In the genomic region with DNA sequence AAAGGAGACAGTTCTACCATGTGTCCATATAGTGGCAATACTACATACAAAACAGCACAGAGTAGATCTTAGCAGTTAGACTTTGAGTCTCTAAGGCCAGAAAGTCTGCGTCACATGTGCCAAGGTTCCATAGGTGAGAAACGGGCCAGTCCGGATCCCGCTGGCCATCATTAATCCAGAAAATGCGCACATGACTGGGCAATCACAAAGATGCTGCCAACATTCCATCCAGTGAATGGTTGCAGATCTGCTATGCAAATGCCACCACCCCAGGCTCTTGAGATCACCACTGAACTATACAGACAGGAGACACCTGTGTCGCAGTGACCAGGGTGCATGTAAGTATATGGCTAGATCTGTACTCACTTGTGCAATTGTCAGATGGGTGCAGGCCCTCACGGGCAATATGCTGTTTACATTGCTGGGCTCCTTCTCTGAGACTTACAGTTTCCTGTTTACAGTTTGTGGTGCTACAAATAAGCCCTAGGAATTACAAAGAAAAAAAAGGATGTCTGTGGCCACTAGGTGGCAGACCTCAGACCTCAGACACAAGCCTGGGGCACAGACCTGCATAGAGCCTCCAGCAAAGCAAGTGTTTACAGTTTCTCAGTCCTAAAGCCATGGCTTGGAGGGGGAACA, we compare ENCODE assay signal across 8 mouse cellular contexts. TPM values are rescaled to one million over a fixed set of nuclear protein-coding genes. Genes with fewer than 3 reads are reported as not detected.
DNase-seq lines count a peak whose midpoint lies in the region; ATAC-seq lines count a peak whose summit lies in the region.

No protein-coding gene starts in this region.

- peaks cover 39% of the 10 kb centered on the region for H3K4me1 ChIP-seq in forebrain, embryonic 14.5 days (ENCODE audit: control insufficient read depth, insufficient read depth, low read length)
- H3K4me1 ChIP-seq in limb, embryonic 11.5 days (ENCODE audit: control insufficient read depth, insufficient read depth, low read length), result peaks cover 19% of the 10 kb centered on the region

- WGBS in forebrain, embryonic 14.5 days, result 33% methylated on average over 7 of the region's 7 CpGs
- 81% methylated on average over 7 of the region's 7 CpGs for WGBS in limb, embryonic 11.5 days

- peak; percentile 82 for DNase-seq in 3T3-L1 (ENCODE audit: low read depth, low spot score)
- DNase-seq in forebrain, embryonic 14.5 days (ENCODE audit: low spot score), result peak; percentile 86
- peak; percentile 74 for DNase-seq in limb, embryonic 11.5 days (ENCODE audit: low spot score)
- DNase-seq in natural killer cell, adult 2 months (ENCODE audit: low spot score in 2 of 2), result peak; percentile 47 to 57
- DNase-seq in c-Kit-positive CD71-positive TER-119-positive erythroid progenitor cells, embryonic 14.5 days (ENCODE audit: low spot score), result no peak

- no peaks in the 10 kb centered on the region for H3K9me3 ChIP-seq in forebrain, embryonic 14.5 days (replicated peaks; ENCODE audit: control insufficient read depth, low read length)
- no peaks in the 10 kb centered on the region for H3K9me3 ChIP-seq in limb, embryonic 11.5 days (ENCODE audit: control insufficient read depth, low read length)

- no peaks in the 10 kb centered on the region for H3K27me3 ChIP-seq in forebrain, embryonic 14.5 days (replicated peaks; ENCODE audit: control insufficient read depth, insufficient read depth, low read length)
- no peaks in the 10 kb centered on the region for H3K27me3 ChIP-seq in limb, embryonic 11.5 days (ENCODE audit: control insufficient read depth, insufficient read depth, low read length)

- no peak overlapping the region for H3K4me2 ChIP-seq in forebrain, embryonic 14.5 days (ENCODE audit: low read length)
- H3K4me2 ChIP-seq in limb, embryonic 11.5 days (ENCODE audit: low read depth, severe bottlenecking), result no peak overlapping the region

- no peaks in the 10 kb centered on the region for H3K36me3 ChIP-seq in forebrain, embryonic 14.5 days (ENCODE audit: control insufficient read depth, insufficient read depth, low read length)
- no peaks in the 10 kb centered on the region for H3K36me3 ChIP-seq in limb, embryonic 11.5 days (ENCODE audit: control insufficient read depth, insufficient read depth, low read length)

- H3K27ac ChIP-seq in forebrain, embryonic 14.5 days (ENCODE audit: low read depth, low read length), result peak overlapping the region; percentile 84
- no peak overlapping the region for H3K27ac ChIP-seq in limb, embryonic 11.5 days (replicated peaks; ENCODE audit: low read depth, low read length)

- no peak overlapping the region for H3K9ac ChIP-seq in forebrain, embryonic 14.5 days (ENCODE audit: low read length)
- no peak overlapping the region for H3K9ac ChIP-seq in limb, embryonic 11.5 days (ENCODE audit: low read length)

- no peak overlapping the region for H3K4me3 ChIP-seq in forebrain, embryonic 14.5 days (ENCODE audit: low read depth, low read length)
- H3K4me3 ChIP-seq in limb, embryonic 11.5 days (ENCODE audit: low read depth, low read length), result no peak overlapping the region

- ATAC-seq in CD4-positive, CD25-positive, alpha-beta regulatory T cell, adult 4 months, result peak; percentile 78
- ATAC-seq in cerebellum, adult (ENCODE audit: insufficient number of reproducible peaks, low FRiP score, low TSS enrichment), result peak; percentile 22; the same call in 1 of the 2 replicates
- ATAC-seq in forebrain, embryonic 14.5 days, result peak; percentile 35; the same call in 1 of the 2 replicates
- peak; percentile 77 for ATAC-seq in inflammation-experienced regulatory T-cells, adult 6 months
- no peak for ATAC-seq in limb, embryonic 11.5 days (ENCODE audit: insufficient number of reproducible peaks, low FRiP score, low TSS enrichment, low read depth)

RNA-seq across cellular contexts. Expression of a gene that starts 4.0 kb away (rescaled TPM):
- 10 to 100 TPM; 19.5 to 26.0 TPM for polyA plus RNA-seq in CD4-positive, CD25-positive, alpha-beta regulatory T cell, adult 4 months (2017; shearing (Covaris generic))
- 0.99 and 2.3 TPM in 2 replicates for polyA plus RNA-seq in forebrain, embryonic 14.5 days (2014; fragmentation: Nextera tagmentation; extraction: Ambion mirVana)
- 10 to 100 TPM in 2 of 3 experiments, under 1 TPM in 1; 0.88 to 21.2 (median 18.7) TPM for polyA plus RNA-seq in inflammation-experienced regulatory T-cells, adult 6 months (2017; shearing (Covaris generic))
- polyA plus RNA-seq in limb, embryonic 11.5 days (2014; fragmentation: Nextera tagmentation; extraction: Ambion mirVana), result 3.1 and 4.0 TPM in 2 replicates

RNA-seq across cellular contexts. Expression of a gene that starts 4.0 kb away (rescaled TPM):
- polyA plus RNA-seq in CD4-positive, CD25-positive, alpha-beta regulatory T cell, adult 4 months (2017; shearing (Covaris generic)), result 10 to 100 TPM; 27.0 TPM
- polyA plus RNA-seq in forebrain, embryonic 14.5 days (2014; fragmentation: Nextera tagmentation; extraction: Ambion mirVana), result 8.8 and 9.5 TPM in 2 replicates
- polyA plus RNA-seq in inflammation-experienced regulatory T-cells, adult 6 months (2017; shearing (Covaris generic)), result 10 to 100 TPM; 23.0 to 31.4 (median 29.9) TPM
- polyA plus RNA-seq in limb, embryonic 11.5 days (2014; fragmentation: Nextera tagmentation; extraction: Ambion mirVana), result 17.6 and 22.7 TPM in 2 replicates

RNA-seq across cellular contexts. Expression of a gene that starts 21.9 kb away (rescaled TPM):
- polyA plus RNA-seq in CD4-positive, CD25-positive, alpha-beta regulatory T cell, adult 4 months (2017; shearing (Covaris generic)), result not detected
- polyA plus RNA-seq in forebrain, embryonic 14.5 days (2014; fragmentation: Nextera tagmentation; extraction: Ambion mirVana), result 14.7 and 16.4 TPM in 2 replicates
- polyA plus RNA-seq in inflammation-experienced regulatory T-cells, adult 6 months (2017; shearing (Covaris generic)), result not detected
- polyA plus RNA-seq in limb, embryonic 11.5 days (2014; fragmentation: Nextera tagmentation; extraction: Ambion mirVana), result 2.9 and 3.4 TPM in 2 replicates

RNA-seq across cellular contexts. Expression of a gene that starts 55.6 kb away (rescaled TPM):
- polyA plus RNA-seq in CD4-positive, CD25-positive, alpha-beta regulatory T cell, adult 4 months (2017; shearing (Covaris generic)), result not detected
- polyA plus RNA-seq in forebrain, embryonic 14.5 days (2014; fragmentation: Nextera tagmentation; extraction: Ambion mirVana), result 1.5 and 2.0 TPM in 2 replicates
- not detected for polyA plus RNA-seq in inflammation-experienced regulatory T-cells, adult 6 months (2017; shearing (Covaris generic))
- polyA plus RNA-seq in limb, embryonic 11.5 days (2014; fragmentation: Nextera tagmentation; extraction: Ambion mirVana), result 0.21 and 0.36 TPM in 2 replicates
